Mouse (Mus musculus): ENCODE measurements around the gene Mboat1.
A peak's percentile ranks its signal among the peaks of the same experiment; 100 is the strongest.

Gene Mboat1

GRCm38 (mm10) chr13:30250341-30250905 is 114.1 kb downstream of the Mboat1 start:
- no peak for DNase-seq (ENCODE audit: low spot score in 2 of 2)

DNA sequence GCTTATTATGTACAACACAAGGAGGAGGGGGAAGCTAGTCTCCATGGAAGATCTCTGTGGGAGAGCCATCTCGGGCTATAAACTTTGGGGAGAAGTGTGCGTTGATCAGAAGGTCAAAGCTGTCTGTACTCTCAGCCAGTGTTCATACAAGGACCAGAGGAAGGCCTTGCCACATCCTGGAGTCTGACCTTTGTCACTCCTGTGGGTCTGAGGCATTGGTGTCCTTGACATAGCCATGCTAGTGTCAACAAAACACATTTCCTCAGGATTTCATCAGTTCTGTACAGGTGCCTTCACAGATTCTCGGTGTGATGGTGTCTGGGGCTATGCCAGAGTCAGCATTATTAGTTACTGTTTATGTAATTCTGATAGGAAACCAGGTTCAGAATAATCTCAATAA is 115.1 kb downstream of the Mboat1 start:
- no peak for DNase-seq (ENCODE audit: low spot score in 2 of 2)

DNA sequence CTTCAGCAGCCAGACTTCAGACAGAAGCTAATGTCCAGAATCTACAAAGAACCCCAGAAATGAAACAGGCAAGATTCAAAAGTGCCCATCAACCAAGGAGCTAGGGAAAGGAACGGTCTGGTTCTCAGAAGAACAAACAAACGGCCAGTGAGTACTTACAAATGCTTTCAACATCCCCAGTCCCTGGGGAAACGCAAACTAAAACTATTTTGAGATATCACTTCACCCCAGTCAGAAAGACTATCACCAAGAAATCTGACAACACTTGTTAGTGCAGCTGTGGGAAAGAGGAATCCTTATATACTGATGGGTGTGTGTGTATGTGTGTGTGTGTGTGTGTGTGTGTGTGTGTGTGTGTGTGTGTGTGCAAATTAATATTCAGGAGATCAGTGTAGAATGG is 116.4 kb downstream of the Mboat1 start:
- DNase-seq (ENCODE audit: low spot score in 2 of 2): no peak

DNA sequence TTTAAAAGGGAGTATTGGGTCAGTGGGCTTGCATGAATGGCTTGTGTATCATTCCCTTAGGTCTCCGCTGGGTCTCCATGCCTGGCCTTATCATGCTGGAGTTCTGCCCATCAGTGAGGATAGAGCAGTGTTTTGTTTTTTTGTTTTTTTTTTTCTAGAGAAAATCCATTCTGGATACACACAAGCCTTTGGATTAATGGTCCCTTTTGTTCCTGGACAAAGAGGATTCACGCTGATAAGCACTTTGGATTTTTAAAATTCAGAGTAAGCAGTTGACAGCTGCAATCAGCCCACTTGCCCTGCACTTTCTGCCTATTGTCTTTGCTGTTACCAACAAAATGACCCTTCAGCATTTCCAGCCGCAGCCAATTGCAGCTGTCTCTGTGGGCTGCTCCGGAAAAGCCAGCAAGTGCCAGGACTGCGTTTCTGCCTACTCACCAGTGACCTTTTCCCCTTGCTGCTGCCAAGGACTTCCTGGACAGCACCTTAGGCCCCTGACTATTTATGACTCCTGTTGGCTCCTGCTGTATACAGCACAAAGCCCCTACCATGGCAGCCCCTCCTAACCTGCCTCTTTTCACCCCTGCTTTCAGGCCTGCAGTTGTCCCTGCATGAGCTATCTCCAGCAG is 117.5 kb downstream of the Mboat1 start:
- DNase-seq (ENCODE audit: low spot score in 2 of 2): no peak

DNA sequence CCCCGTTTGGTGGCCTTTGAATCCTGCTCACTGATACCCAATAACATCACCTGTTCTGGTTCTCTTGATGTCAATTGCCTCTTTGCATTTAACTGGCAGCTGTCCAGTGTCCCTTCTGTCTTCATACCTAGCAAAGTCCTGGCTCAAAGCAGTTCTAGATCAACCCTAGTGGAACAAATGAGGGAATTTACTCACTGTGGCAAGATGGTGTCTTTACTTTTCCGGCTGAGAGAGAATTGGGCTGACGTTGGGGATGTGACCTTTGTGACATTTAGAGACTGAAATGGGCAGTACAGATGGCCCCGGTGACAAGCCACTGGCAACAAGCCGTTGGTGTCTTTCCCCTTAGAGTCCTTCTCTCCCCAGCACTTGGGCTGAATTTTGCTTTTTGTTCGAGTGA is 118.1 kb downstream of the Mboat1 start:
- DNase-seq (ENCODE audit: low spot score in 2 of 2): no peak

DNA sequence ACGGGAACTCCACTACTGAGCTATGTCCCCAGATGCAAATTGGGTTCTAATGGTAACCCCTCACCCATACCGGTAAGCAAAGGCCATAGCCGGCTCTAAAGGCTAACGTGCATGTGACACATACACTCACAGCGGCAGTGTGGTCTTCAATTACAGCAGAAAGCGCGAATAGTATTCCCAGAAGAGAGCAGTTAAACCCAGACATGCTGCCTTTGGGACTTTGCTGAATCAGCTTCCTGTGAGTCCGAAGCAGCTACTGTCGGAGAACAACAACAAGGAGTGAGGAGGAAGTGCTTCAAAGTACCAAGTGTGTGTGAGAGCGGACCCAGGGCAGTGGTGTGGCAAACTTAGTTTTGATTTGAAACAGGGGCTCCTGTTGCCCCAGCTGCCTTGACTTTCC is 122.5 kb downstream of the Mboat1 start:
- no peak for DNase-seq (ENCODE audit: low spot score in 2 of 2)

DNA sequence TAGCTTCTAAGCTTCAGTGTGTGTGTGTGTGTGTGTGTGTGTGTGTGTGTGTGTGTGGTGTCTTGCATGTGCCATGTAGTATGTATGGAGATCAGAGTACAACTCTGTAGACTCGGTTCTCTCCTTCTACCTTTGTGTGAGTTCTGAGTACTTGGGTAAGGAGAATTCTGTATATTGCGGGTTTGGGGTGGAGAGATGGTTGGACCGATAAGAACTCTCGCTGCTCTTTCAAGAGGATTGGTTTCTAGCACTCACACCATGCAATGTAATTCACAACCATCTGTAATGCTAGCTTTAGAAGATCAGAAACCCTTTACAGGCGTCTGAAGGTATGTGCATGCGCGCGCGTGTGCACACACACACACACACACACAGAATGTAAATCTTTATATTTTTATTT is 123.0 kb downstream of the Mboat1 start:
- DNase-seq (ENCODE audit: low spot score in 2 of 2): no peak

GRCm38 (mm10) chr13:30259912-30260560 is 123.7 kb downstream of the Mboat1 start:
- DNase-seq (ENCODE audit: low spot score in 2 of 2): peak; percentile 38 to 73

DNA sequence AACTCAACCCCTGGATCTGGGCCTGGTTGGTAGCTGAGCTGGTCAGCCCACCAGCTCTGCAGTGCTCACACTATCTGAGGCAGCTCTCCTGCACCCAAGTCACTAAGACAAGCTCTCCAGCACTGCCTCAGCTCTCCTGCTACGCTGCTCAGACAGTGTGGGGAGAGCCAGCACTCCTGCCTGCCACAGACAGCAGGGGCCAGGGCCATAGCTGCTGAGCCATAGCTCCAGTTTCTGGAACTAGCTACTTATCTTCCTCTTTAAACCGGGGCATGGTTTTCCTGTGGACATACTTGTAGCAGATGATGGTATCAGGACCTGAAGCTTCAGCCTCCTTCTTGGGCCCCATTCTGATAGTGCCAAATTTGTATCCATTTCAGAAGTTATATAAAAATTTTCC is 127.4 kb downstream of the Mboat1 start:
- DNase-seq (ENCODE audit: low spot score in 2 of 2): no peak

GRCm38 (mm10) chr13:30264303-30264702 is 128.0 kb downstream of the Mboat1 start:
- no peak for DNase-seq (ENCODE audit: low spot score in 2 of 2)

DNA sequence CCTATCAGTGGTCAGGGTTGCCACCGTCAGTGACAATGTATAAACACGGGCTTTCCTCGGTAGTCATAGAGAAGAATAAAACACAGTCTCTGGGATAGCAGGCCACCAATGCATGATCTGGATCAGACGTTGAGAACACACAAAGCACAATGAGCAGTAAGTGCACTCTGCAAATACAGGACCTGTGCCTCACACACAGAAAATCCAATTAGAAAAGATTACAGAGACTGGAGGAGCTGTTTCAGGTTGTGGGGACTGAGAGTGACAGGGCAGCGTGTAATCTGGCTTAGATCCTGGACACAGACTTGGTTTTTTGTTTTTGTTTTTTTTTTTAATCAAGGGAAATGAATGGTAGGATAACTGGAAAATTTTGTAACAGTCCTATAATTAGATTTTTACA is 128.5 kb downstream of the Mboat1 start:
- no peak for DNase-seq (ENCODE audit: low spot score in 2 of 2)

- no peak for DNase-seq (ENCODE audit: low spot score in 2 of 2)
Observed at GRCm38 (mm10) chr13:30266036-30266435, 129.7 kb downstream of the Mboat1 start.

GRCm38 (mm10) chr13:30272040-30272686 is 135.9 kb downstream of the Mboat1 start:
- peak in 1 of 2 experiments; percentile 38 for DNase-seq (ENCODE audit: low spot score in 2 of 2)

Data from cerebellum, postnatal 4 days (tissue).